Mouse (Mus musculus): Measurements from ENCODE around the gene Serac1. TPM values are rescaled to one million over a fixed set of nuclear protein-coding genes. Genes with fewer than 3 reads are reported as not detected.
"Not testable (repeated sequence)": the region's sequence is repeated elsewhere in the genome, so short reads cannot be mapped to it uniquely, and the experiment has no call there.

The Serac1 gene
- total and polyA plus RNA-seq, 2 experiments from 2014 or later, result 6.2 to 15.6 TPM

DNA sequence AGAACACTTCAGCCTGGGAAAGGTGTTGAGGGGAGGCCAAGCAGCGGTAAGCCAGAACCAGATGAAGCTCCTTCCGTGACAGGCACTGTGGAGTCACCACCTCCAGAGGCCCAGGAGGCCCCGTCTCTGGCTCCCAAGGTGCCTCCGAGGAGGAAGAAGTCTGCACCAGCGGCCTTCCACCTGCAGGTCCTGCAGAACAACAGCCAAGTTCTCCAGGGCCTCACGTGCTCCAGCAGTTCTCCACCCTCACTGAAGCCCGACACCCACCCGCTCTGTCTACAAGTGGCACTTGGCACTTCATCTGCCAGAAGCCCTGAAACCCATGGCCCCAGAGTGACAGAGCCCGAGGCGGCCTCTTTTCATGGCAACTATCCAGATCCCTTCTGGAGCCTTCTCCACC is 42.0 kb downstream of the Serac1 start:
- no peaks in the 10 kb centered on the region for H3K9me3 ChIP-seq (ENCODE audit: low read length)
- no peak overlapping the region for H3K9ac ChIP-seq (replicated peaks; ENCODE audit: low read length)
- WGBS, result 78% methylated on average over 10 of the region's 10 CpGs
- TF ChIP-seq CTCF (IDR thresholded peaks at IDR 0.05; ENCODE audit: low read depth), result no peak
- no peak for DNase-seq (ENCODE audit: low spot score)
- H3K4me1 ChIP-seq (ENCODE audit: insufficient read depth, low read length), result no peaks in the 10 kb centered on the region
- no peak overlapping the region for H3K4me3 ChIP-seq (ENCODE audit: low read length)
- no peak for ATAC-seq
- no peak overlapping the region for H3K4me2 ChIP-seq (ENCODE audit: low read depth, low read length)
- H3K27me3 ChIP-seq (ENCODE audit: insufficient read depth, low read length), result no peaks in the 10 kb centered on the region
- H3K36me3 ChIP-seq (ENCODE audit: insufficient read depth, low read length), result peaks cover 10% of the 10 kb centered on the region
- no peak overlapping the region for H3K27ac ChIP-seq

DNA sequence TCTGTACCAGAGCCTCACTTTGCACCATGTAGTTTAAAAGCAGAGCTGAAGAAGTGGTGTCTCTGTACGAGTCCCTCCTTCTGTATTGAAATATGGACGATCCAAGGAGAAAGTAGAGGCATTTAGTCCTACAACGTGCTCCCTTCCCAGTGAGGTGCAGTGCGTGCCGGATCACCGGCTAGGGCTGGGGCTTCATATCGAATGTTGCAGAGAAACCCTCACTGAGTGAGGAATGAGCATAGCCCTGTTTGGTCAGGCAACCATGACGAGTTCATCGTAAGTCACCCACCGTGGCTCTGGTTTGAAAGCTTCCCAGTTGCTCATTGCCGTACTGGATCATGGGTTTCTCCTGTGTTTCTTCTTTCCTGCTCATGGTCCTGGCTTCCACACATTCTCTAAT is 42.7 kb downstream of the Serac1 start:
- H3K4me3 ChIP-seq (ENCODE audit: low read length), result no peak overlapping the region
- no peak for ATAC-seq
- WGBS, result 89% methylated on average over 11 of the region's 11 CpGs
- no peak overlapping the region for H3K4me2 ChIP-seq (ENCODE audit: low read depth, low read length)
- no peak for TF ChIP-seq CTCF (IDR thresholded peaks at IDR 0.05; ENCODE audit: low read depth)
- no peak overlapping the region for H3K27ac ChIP-seq
- peaks cover 4% of the 10 kb centered on the region for H3K36me3 ChIP-seq (ENCODE audit: insufficient read depth, low read length)
- H3K27me3 ChIP-seq (ENCODE audit: insufficient read depth, low read length), result no peaks in the 10 kb centered on the region
- H3K9me3 ChIP-seq (ENCODE audit: low read length), result no peaks in the 10 kb centered on the region
- DNase-seq (ENCODE audit: low spot score), result no peak
- no peaks in the 10 kb centered on the region for H3K4me1 ChIP-seq (ENCODE audit: insufficient read depth, low read length)
- H3K9ac ChIP-seq (replicated peaks; ENCODE audit: low read length), result no peak overlapping the region

DNA sequence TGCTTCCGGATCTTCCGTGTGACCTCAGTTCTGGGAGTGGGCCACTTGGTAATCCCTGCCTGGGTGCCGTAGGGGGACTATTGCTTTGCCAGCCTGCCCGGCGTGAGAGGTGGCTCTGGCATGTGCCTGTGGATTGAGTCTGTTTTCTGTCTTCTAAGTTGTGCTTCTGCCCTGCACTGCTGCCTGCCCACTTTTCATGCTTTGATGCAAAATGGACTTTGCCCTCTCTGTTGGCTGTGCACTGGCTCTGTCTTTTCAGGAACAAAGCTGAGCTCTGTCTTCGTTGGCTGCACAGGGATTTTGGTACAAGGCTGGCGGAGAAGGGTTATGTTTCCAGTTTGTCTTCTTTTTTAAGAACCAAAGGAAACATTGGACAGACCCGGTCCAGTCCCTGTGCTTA is 43.1 kb downstream of the Serac1 start:
- no peaks in the 10 kb centered on the region for H3K27me3 ChIP-seq (ENCODE audit: insufficient read depth, low read length)
- no peak overlapping the region for H3K27ac ChIP-seq
- H3K36me3 ChIP-seq (ENCODE audit: insufficient read depth, low read length), result no peaks in the 10 kb centered on the region
- H3K4me3 ChIP-seq (ENCODE audit: low read length), result no peak overlapping the region
- H3K9ac ChIP-seq (replicated peaks; ENCODE audit: low read length), result no peak overlapping the region
- H3K4me2 ChIP-seq (ENCODE audit: low read depth, low read length), result no peak overlapping the region
- H3K4me1 ChIP-seq (ENCODE audit: insufficient read depth, low read length), result no peaks in the 10 kb centered on the region
- no peaks in the 10 kb centered on the region for H3K9me3 ChIP-seq (ENCODE audit: low read length)
- no peak for DNase-seq (ENCODE audit: low spot score)
- 77% methylated on average over 8 of the region's 8 CpGs for WGBS
- no peak for TF ChIP-seq CTCF (IDR thresholded peaks at IDR 0.05; ENCODE audit: low read depth)
- ATAC-seq, result no peak

DNA sequence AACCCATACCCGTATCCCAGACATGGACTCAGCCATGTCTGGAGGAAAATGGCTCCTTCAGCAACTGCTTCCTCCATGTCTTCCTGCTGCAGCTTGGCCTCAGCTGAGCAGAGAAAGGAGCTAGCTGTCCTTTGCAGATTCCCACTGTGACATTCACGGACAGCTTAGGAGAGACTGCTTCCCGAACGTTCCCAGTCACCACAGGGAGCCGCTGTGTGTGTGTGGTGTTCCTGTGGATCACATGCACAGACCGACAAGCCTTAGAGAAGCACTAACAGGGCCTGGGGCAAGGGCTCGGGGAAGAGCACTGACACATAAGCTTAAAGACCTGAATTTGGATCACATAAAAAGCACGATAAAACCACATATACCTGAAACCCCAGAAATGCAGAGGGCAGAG is 43.9 kb downstream of the Serac1 start:
- Histone ChIP-seq H3K9me3 (ENCODE audit: low read length) (no peaks in the 10 kb centered on the region), H3K4me2 (ENCODE audit: low read depth, low read length) (no peak overlapping the region), H3K27ac (no peak overlapping the region), H3K4me1 (ENCODE audit: insufficient read depth, low read length) (no peaks in the 10 kb centered on the region), H3K9ac (replicated peaks; ENCODE audit: low read length) (no peak overlapping the region), H3K4me3 (ENCODE audit: low read length) (no peak overlapping the region), H3K36me3 (ENCODE audit: insufficient read depth, low read length) (no peaks in the 10 kb centered on the region), H3K27me3 (ENCODE audit: insufficient read depth, low read length) (no peaks in the 10 kb centered on the region)
- no peak for TF ChIP-seq CTCF (IDR thresholded peaks at IDR 0.05; ENCODE audit: low read depth)
- ATAC-seq, result no peak
- DNase-seq (ENCODE audit: low spot score), result peak; percentile 29
- WGBS, result 36% methylated on average over 8 of the region's 8 CpGs

DNA sequence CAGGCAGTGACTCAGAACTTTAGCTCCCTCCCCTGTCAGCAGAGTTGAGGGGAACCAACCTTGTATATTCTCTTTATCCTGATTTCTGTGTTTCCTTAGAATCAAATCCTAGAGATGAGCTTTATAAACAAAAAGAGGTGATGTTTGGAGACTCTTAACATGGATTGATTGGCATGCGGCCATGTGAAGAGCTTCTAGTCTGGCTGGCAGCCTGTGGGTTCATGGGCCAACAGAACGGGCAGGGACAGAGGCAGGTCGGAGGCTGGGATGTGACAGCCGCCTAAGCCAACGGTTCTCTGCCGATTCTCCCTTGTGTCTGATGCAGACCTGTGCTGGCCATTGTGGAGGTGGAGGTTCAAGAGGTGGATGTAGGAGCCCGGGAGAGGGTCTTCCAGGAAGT is 53.7 kb downstream of the Serac1 start:
- ATAC-seq, result no peak
- Histone ChIP-seq H3K4me1 (ENCODE audit: insufficient read depth, low read length) (no peaks in the 10 kb centered on the region), H3K27me3 (ENCODE audit: insufficient read depth, low read length) (no peaks in the 10 kb centered on the region), H3K27ac (no peak overlapping the region), H3K36me3 (ENCODE audit: insufficient read depth, low read length) (no peaks in the 10 kb centered on the region), H3K9me3 (ENCODE audit: low read length) (no peaks in the 10 kb centered on the region), H3K9ac (replicated peaks; ENCODE audit: low read length) (no peak overlapping the region), H3K4me3 (ENCODE audit: low read length) (no peak overlapping the region), H3K4me2 (ENCODE audit: low read depth, low read length) (no peak overlapping the region)
- TF ChIP-seq CTCF (IDR thresholded peaks at IDR 0.05; ENCODE audit: low read depth), result no peak
- DNase-seq (ENCODE audit: low spot score), result no peak
- WGBS, result 80% methylated on average over 7 of the region's 7 CpGs

DNA sequence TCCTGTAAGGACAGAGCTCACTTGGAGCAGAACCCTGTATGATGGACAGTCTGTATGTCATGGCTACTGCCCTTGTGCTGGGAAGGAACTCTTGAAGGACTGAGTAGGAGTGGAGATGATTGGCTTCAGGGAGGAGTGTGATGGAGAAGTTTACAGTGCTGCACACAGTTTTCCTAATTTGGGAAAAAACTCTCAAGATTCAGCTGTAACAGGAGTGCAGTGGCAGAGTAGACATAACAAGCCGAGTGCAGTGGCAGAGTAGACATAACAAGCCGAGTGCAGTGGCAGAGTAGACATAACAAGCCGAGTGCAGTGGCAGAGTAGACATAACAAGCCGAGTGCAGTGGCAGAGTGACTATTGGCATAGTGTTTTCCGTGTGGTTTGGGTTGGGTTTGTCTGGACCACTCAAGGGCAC is 58.2 kb downstream of the Serac1 start:
- 44% methylated on average over 5 of the region's 5 CpGs for WGBS
- not testable (repeated sequence) for H3K4me1 ChIP-seq (ENCODE audit: insufficient read depth, low read length); H3K9me3 ChIP-seq (ENCODE audit: low read length); H3K4me3 ChIP-seq (ENCODE audit: low read length); H3K9ac ChIP-seq (replicated peaks; ENCODE audit: low read length); DNase-seq (ENCODE audit: low spot score); H3K27ac ChIP-seq; H3K36me3 ChIP-seq (ENCODE audit: insufficient read depth, low read length); H3K27me3 ChIP-seq (ENCODE audit: insufficient read depth, low read length)
- H3K4me2 ChIP-seq (ENCODE audit: low read depth, low read length), result peak overlapping the region; percentile 38
- ATAC-seq, result peak; percentile 79

DNA sequence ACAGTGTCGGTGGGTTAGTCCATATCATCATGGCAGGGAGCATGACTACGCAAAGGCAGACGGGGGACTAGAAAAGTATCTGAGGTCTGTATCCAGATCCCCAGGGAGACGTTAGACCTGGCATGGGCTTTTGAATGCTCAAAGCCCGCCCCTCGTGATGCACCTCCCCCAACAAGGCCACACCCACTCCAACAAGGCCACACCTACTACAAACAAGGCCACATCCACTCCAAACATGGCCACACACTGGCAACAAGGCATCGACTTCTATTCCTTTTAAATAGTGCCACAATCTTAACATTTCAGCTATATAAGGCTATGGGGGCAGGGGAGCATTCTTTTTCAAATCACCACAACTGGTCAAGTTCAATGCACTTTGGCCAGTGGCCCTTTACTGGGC is 58.9 kb downstream of the Serac1 start:
- Histone ChIP-seq H3K36me3 (ENCODE audit: insufficient read depth, low read length) (no peaks in the 10 kb centered on the region), H3K27me3 (ENCODE audit: insufficient read depth, low read length) (no peaks in the 10 kb centered on the region), H3K27ac (no peak overlapping the region), H3K4me1 (ENCODE audit: insufficient read depth, low read length) (no peaks in the 10 kb centered on the region), H3K9me3 (ENCODE audit: low read length) (no peaks in the 10 kb centered on the region), H3K4me2 (ENCODE audit: low read depth, low read length) (no peak overlapping the region), H3K9ac (replicated peaks; ENCODE audit: low read length) (no peak overlapping the region), H3K4me3 (ENCODE audit: low read length) (no peak overlapping the region)
- 58% methylated on average over 7 of the region's 7 CpGs for WGBS
- TF ChIP-seq CTCF (IDR thresholded peaks at IDR 0.05; ENCODE audit: low read depth), result no peak
- ATAC-seq (no peak), DNase-seq (ENCODE audit: low spot score) (no peak)

Measured in hindbrain, postnatal 0 days (tissue).